Mouse (Mus musculus) embryonic fibroblast, embryonic 13.5 days (primary cell): ENCODE measurements at regions not wholly inside any gene's neighbourhood (a gene's known extent, or its start where the extent isn't known, plus 50 kb on each side); places are given as distances from the start of the nearest gene placed in this dataset.

Experiments used
- H3K27ac ChIP-seq: 2 replicates; pipeline ENCODE4 v1.5.1; 2012; ENCODE audit warnings: low read length, control low read depth, inconsistent platforms; ENCODE audit not compliant: insufficient read depth
- H3K4me1 ChIP-seq: 2 replicates; pipeline ENCODE4 v1.6.1; 2011; ENCODE audit warnings: low read length; ENCODE audit not compliant: control insufficient read depth, insufficient read depth
- H3K4me3 ChIP-seq: 2 replicates; pipeline ENCODE4 v1.5.1; 2011; ENCODE audit warnings: mild to moderate bottlenecking, control low read depth, low read length; ENCODE audit not compliant: insufficient read depth
- CTCF ChIP-seq: IDR thresholded peaks from 2 replicates; pipeline ENCODE4 v1.5.1; 2011; ENCODE audit warnings: mild to moderate bottlenecking, control low read depth, low read length, moderate library complexity, borderline replicate concordance; ENCODE audit not compliant: insufficient read depth
- POLR2A ChIP-seq: IDR thresholded peaks from 2 replicates; pipeline ENCODE4 v1.6.1; 2011; ENCODE audit warnings: low read depth, mild to moderate bottlenecking, control low read depth, low read length, moderate library complexity

GRCm38 (mm10) chr13:6040663-6041062 lies 179.4 kb downstream of the Klf6 start:
- no peak overlapping the region for H3K4me3 ChIP-seq
- H3K4me1 ChIP-seq: 0 out of 2 replicates have a peak, but pooled peaks cover 4% of the 10 kb centered on the region
- H3K27ac ChIP-seq: no peak overlapping the region
- TF ChIP-seq POLR2A (no peak), CTCF (no peak)

- TF ChIP-seq POLR2A (no peak), CTCF (no peak)
- H3K4me3 ChIP-seq: no peak overlapping the region
- 0 out of 2 replicates have a peak, but pooled peaks cover 4% of the 10 kb centered on the region for H3K4me1 ChIP-seq
- no peak overlapping the region for H3K27ac ChIP-seq
Measured at GRCm38 (mm10) chr13:6042495-6042894, 181.2 kb downstream of the Klf6 start.

GRCm38 (mm10) chr13:6059515-6060228 lies 198.4 kb downstream of the Klf6 start:
- H3K4me3 ChIP-seq: no peak overlapping the region
- TF ChIP-seq POLR2A (no peak; the same call in 1 of the 2 replicates), CTCF (no peak)
- H3K4me1 ChIP-seq: peaks cover 14% of the 10 kb centered on the region
- peak overlapping the region; percentile 90 for H3K27ac ChIP-seq

- H3K27ac ChIP-seq: peak overlapping the region; percentile 90
- no peak for TF ChIP-seq CTCF
- TF ChIP-seq POLR2A: no peak
Measured at GRCm38 (mm10) chr13:6060229-6060845, 199.1 kb downstream of the Klf6 start.

GRCm38 (mm10) chr13:6062305-6062704 lies 201.0 kb downstream of the Klf6 start:
- no peak overlapping the region for H3K27ac ChIP-seq
- TF ChIP-seq CTCF (no peak), POLR2A (no peak)
- no peak overlapping the region for H3K4me3 ChIP-seq
- peaks cover 14% of the 10 kb centered on the region for H3K4me1 ChIP-seq

More at GRCm38 (mm10) chr13:6060229-6060845, 199.1 kb downstream of the Klf6 start:
- H3K4me3 ChIP-seq: no peak overlapping the region
- peaks cover 14% of the 10 kb centered on the region for H3K4me1 ChIP-seq

GRCm38 (mm10) chr13:6062729-6063386 lies 201.6 kb downstream of the Klf6 start:
- Histone ChIP-seq H3K4me3 (no peak overlapping the region), H3K4me1 (peaks cover 14% of the 10 kb centered on the region), H3K27ac (no peak overlapping the region)
- TF ChIP-seq POLR2A (no peak), CTCF (no peak)

GRCm38 (mm10) chr13:6076978-6077825 lies 215.9 kb downstream of the Klf6 start:
- Histone ChIP-seq H3K4me3 (no peak overlapping the region), H3K4me1 (no peaks in the 10 kb centered on the region), H3K27ac (no peak overlapping the region)
- TF ChIP-seq CTCF: no peak
- TF ChIP-seq POLR2A: no peak

GRCm38 (mm10) chr13:6085891-6086290 lies 224.6 kb downstream of the Klf6 start:
- Histone ChIP-seq H3K27ac (no peak overlapping the region), H3K4me3 (no peak overlapping the region), H3K4me1 (peaks cover 4% of the 10 kb centered on the region; the same call in 1 of the 2 replicates)
- TF ChIP-seq CTCF: no peak
- TF ChIP-seq POLR2A: no peak

GRCm38 (mm10) chr13:6109018-6109657 lies 247.9 kb downstream of the Klf6 start:
- no peak overlapping the region for H3K4me3 ChIP-seq
- H3K4me1 ChIP-seq: peaks cover 3% of the 10 kb centered on the region
- H3K27ac ChIP-seq: peak overlapping the region; percentile 51; the same call in 1 of the 2 replicates
- no peak for TF ChIP-seq POLR2A
- no peak for TF ChIP-seq CTCF
